Mouse (Mus musculus) gonadal fat pad, adult 2 months (tissue): ENCODE results near the gene Zdhhc12. TPM values are rescaled to one million over a fixed set of nuclear protein-coding genes. Genes with fewer than 3 reads are reported as not detected.

Source experiments
- DNase-seq: peaks from one replicate; pipeline ENCODE4 v3.0.0-alpha.2; 2012; ENCODE audit warnings: low read depth
- polyA plus RNA-seq: library from polyadenylated mRNA; depleted of rRNA; stranded (reverse); fragments of >200 nt; gene quantifications from 2 replicates; pipeline ENCODE4 v1.2.3, GENCODE M21; 2012

The Zdhhc12 gene
- polyA plus RNA-seq, 1 experiment: 56.4 TPM

DNA sequence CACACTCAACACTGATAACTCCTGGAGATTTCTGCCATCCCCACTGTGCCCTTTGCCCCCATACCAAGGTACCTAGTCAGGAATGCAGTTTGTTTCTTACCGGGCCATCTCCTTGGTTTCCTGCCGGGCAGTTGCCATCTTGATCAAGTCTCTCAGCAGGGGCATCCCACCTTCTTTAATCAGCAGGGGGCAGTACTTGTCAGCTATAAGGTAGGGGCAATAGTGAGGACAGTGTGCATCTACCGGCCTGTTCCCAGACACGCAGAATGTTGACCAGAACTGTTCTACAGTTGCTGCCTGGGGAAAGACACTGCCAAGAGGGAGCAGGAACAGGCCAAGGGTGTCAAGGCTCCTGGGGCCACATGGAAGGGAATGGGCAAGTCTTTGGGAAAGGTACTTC is 6.8 kb upstream of the Zdhhc12 start:
- DNase-seq: no peak

DNA sequence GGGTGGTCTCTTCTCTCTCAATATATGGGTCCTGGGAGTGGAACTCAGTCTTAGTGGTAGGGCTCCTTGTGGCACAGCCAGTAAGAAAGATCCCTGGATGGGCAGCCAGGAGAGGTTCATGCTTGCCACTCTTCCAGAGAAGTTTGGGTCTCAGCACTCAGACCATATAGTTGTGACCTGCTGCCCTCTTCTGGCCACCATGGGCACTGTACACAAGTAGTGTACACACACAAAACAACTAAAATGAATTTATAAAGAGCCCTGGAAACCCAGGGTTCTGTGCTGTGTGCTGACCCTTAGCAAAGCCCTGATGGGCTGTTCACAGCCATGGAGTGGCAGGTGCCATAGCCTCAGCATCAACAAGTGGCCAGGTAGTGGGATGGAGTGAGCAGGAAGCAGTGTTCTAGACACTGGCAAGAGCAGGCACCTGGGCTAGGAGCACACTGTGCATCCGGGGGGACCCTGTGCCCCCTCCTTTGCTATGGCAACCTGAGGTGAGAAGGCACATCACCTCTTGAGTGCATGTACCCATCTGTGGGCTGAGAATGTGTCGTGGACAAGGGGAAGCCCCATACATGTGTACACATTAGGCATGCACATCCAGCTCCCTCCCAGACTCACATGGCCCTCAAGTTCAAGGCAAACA is 2.6 kb upstream of the Zdhhc12 start:
- no peak for DNase-seq

DNA sequence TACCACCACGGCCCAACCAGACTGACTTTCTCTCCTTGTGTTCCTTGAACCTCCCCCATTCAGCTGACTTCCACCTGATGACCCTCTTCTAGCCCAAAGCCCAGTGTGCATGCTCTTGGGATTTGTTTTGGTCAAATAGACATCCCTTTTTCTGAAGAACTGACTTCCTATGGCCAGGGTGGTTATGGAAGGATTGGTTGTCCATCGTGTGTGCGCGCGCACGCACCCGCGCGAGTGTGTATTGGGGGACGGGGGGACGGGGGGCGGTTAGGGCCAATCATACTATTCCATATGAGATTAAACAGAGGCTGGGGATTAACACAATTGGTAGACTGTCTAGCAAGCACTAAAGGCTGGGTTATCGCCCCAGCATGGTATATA is 750 bp upstream of the Zdhhc12 start:
- no peak for DNase-seq

DNA sequence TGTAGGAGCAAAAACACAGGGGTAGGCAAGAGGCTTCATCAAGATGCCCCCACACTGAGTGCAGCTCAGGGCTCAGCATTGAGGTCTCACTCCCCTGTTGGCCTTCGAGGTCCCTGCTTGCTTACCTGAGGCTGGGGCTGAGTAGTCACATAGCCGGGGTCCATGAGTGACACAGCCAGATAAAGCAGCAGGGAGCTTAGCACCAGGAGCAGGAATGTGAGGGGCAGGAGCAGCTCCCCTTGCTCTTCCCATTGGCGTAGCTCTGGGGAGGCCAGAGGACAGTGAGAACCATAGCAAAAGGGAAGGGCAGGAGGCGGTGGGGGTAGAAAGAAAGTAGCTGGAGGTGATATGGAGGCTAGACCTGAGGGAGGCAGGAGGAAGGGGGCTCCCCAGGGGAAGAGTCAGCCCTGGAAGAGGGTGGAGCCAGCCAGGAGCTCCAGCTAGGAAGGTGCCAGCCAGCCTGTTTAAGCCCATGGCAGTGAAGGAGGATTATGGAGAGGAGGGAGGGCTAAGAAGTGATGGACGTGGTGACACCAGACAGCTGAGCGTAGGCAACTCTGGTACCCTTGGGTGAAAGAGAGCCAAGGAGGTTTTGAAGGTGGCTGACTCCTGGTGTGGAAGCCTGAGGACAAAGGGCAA is 1.0 kb downstream of the Zdhhc12 start:
- DNase-seq: no peak

DNA sequence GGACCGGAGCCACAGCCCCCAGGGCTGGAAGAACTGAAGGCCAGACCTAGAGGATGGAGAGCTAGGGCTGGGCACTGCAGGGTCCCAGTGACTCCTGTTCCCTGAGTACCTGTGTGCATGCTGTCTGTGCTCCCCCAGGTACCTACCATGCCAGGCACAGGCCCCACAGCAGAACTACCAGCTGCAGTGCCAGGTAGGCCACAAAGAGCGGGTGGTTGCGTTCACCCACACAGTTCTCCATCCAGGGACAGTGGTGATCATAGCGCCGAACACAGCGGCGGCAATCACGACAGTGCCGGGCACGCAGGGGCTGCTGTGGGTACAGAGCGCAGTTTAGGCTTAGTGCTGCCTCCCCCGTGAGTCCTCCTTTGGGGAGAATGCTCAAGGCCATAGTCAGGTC is 1.9 kb downstream of the Zdhhc12 start:
- no peak for DNase-seq

DNA sequence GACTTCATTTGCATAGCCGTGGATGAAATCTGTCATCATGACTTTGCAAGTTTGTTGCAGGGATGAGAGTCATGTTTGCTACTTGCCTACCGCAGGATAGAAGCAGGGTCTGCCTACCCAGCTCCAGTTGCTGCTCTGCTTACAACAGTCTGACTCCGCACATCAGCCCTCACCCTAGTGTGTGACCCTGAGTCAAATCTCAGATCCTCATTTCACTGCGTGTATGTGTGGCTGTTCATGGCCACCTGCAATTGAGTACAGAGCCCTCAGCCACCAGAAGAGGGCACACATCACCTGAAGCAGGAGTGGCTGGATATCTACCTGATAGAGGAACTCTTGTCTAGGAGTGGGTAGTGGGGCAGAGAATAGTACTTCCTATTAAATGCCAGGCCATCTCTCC is 6.1 kb downstream of the Zdhhc12 start:
- no peak for DNase-seq

DNA sequence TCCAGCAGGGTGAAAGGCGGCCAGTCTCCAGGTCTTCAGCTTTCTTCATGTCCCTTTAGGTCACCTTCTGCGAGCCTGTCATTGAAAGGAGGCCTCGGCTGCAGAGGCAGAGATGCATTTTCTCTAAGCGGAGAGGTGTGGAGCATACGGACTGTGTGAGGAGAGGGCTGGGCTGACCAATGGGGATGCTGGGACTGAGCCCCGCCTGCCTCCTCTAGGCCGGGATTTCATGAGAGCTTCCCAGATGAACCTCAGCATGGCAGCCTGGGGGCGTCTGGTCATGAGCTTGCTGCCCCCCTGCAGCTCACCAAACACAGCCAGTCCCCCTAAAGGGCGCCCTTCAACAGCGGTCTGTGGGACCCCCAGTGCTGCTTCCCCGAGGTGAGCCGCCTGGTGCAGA is 8.8 kb downstream of the Zdhhc12 start:
- no peak for DNase-seq

DNA sequence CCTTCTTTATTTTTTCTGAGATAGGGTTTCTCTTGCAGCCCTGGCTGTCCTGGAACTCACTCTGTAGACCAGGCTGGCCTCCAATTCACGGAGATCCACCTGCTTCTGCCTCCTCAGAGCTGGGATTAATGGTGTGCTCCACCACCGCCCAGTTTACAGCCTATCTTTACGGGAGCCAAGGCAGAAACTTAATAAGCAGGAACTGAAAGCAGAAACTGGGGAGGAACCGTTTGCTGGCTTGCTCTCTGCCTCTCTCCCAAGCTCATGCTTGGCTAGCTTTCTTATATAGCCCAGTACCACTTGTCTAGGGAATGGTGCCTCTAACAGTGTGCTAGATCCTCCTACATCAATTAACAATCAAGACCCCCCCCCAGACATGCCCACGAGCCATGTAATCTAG is 9.3 kb downstream of the Zdhhc12 start:
- no peak for DNase-seq

DNA sequence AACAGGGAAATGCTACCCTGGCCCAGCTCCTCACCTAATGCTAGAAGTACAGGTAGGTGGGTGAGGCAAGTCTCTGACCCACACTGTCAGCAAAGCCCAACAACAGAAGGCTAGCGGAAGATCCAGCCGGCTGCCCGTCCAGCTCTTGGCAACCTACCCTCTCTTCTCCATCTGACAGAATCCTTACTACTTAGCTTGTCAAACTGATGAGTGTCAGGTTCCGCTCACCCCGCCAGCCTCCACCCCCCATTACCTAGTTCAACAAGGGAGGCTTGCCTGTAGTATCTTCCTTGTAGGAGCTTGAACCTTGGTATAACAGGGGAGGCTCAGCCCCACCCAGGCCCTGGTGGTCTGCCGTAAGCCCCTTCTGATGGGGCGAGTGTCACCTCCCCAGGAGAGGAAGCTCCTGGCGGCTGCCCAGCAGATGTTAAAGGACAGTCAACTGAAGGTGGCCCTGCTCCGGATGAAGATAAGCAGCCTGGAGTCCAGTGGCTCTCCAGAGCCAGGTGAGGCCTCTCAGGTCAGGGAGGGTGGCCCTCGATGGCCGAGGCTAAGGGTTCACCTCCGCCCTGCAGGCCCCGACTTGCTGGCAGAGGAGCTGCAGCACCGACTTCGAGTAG is 13.2 kb downstream of the Zdhhc12 start:
- DNase-seq: no peak

DNA sequence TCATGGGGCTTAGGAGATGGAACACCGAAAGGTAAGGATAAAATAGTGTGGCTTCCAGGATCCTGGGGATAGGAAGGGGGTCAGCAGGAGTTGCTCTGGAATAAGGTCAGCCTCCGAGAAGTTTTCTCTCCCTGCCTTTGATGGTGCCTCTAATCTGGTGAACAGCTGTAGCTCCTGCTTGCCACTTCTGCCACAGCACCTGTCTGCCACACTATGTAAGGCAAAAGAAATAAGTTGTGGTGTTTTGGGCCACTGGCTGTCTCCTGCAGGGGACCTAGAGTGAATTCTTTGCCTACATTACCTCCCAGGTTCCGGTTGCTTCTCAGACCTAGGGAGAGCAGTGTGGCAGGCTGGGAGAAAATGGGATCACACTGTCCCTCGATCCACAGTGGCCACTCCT is 14.7 kb downstream of the Zdhhc12 start:
- DNase-seq: no peak

DNA sequence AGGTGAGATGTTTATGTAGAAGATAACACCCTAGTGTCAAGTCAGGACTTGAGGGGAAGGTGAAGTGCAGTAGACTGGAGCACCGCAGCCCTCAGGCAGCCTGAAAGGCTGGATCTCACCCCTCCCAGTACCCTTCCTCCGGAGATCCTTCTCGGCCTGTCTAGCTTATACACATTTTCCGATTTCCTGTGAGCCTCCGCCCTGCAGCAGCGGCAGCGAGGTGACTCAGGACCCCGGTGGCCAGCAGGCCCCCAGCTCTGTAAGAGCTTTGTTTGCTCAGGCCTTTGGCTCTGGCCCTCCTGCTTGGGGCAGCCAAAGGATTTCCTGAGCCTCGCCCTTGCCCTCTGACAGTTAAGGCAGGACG is 15.1 kb downstream of the Zdhhc12 start:
- no peak for DNase-seq

DNA sequence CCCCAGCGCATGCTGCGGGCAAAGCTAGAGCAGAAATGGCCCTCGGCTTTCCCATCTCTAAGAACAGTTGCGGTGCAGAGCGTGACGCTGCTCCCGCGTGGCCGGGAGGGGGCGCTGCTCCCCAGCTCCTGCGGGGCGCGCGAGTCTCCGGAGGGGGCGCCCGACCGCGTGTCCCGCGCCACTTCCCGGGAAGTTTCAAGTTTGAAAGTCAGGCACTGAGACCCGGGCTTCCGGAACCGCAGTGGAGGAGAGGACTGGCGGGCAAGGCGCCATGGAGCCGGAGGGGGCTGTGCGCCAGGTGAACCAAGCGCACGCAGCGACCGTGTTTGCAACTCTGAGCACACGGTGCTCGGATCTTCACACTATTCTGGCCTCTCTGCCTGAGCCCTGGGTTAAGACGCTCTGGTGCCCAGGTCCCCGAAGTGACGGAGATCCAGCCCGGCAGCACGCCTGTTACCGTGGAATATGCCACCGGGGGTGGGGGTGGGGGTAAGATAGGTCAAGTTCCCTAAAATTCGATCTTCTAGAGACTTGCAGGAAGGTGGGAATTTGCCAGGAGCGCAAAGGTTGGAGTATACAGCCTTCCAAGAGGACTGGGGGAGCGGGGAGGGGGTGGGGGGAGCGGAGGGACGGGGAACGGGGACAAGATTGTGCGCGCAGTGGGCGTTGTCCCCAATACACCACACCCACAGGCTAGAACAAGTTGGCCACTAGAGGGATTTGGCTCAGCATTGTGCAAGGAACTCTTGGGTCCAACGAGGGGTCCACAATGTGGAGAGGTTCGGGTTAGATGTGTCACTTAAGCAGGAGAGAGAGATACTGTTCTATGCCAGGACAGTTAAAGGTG is 15.7 kb downstream of the Zdhhc12 start, which contains the start of gene Pkn3:
Gene Pkn3 (plus strand): TSS at position 183 of the 847 bp plus-strand sequence.
- DNase-seq: no peak

DNA sequence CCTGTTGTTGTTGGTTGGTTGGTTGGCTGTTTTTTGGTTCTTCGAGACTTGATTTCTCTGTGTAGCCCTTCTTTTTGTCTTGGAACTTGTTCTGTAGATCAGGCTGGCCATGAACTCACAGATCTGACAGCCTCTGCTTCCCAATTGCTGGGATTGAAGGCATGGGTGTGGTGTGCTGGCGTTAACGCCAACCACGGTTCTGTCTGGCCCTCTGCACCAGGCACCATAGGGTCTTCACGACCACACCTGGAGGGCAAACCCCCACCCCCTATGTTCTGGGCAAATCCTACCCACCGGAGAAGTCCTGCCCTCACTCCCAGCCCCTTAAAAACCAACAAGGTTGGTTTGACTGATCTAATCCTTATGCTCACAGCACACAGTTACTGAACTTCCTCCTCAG is 16.5 kb downstream of the Zdhhc12 start:
- DNase-seq: no peak

DNA sequence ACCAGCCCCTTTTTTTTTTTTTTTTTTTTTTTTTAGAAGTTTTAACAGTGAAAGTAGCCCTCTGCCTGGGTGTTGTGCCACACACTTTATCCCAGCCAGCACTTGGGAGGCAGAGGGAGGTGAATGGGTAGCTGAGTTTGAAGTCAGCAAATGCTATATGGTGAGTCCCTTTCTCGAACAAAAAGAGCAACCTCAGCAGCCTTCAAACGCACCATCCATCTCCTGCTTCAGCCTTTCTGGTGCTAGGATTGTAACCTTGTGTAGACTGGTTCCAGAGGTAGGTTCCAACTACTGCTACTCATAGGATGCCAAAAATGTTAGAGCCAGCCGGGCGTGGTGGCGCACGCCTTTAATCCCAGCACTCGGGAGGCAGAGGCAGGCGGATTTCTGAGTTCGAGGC is 17.0 kb downstream of the Zdhhc12 start:
- no peak for DNase-seq

DNA sequence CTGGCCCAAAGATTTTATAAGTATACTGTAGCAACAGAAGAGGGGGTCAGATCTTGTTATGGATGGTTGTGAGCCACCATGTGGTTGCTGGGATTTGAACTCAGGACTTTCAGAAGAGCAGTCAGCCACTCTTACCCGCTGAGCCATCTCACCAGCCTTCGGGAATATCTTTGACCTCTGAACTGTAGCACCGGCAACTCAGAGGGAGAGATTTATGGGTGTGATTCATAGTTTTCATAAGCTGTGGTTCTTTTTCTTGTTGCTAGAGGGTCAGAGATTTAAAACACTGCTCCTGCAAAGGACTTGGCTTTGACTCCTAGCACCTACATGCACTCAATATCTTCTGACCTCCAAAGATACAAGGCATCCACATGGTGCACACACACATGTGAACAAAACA is 17.8 kb downstream of the Zdhhc12 start:
- DNase-seq: no peak

DNA sequence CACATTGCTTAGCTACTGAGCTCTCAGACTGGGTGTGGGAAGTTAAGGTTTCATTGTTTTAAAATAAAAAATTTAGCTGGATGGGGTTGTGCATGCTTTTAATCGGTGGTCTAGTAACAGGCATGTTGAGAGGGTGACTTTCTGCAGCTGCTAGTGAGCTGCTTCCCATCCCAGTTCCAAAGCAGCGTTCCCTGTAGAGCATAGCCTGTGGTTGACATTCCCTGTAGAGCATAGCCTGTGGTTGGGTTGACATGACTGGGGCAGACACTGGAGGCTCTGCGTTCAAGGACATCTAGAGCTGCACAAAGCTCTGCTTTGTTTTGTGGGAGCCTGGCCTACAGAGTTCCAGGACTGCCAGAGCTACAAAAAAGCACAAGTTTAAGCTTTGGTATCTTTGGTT is 20.2 kb downstream of the Zdhhc12 start:
- DNase-seq: no peak

DNA sequence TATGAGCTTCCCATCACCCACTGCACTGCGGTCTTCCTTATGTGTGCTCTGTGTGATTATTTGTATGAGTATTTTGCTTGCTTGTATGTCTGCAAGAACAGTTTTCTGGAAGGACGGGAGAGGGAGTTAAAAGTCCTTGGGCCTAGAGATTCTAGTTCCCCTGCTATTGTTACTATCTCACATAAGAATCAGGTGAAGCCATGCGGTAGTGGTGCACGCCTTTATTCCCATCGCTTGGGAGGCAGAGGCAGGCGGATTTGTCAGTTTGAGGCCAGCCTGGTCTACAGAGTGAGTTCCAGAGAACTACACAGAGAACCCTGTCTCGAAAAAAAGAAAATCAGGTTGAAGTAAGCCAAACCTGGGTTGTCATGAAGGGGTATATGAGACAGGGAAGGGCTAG is 20.6 kb downstream of the Zdhhc12 start:
- no peak for DNase-seq

DNA sequence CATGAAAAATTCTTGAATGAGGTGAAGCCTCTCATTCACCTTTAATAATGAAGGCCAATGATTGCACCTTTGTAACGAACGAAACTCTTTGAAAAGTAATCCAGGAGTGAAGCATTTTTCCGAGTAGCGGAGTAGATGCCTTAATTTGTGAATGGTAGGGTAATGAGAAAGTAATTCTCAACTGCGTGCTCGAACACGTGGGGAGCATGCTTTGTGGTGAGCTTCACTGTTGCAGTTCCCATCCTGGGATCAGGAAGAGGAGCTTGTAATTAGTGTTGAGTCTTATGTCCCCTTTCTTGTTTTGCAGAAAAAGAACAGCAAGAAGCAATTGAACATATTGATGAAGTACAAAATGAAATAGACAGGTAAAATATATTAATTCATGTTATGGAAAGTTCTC is 25.5 kb downstream of the Zdhhc12 start:
- no peak for DNase-seq

DNA sequence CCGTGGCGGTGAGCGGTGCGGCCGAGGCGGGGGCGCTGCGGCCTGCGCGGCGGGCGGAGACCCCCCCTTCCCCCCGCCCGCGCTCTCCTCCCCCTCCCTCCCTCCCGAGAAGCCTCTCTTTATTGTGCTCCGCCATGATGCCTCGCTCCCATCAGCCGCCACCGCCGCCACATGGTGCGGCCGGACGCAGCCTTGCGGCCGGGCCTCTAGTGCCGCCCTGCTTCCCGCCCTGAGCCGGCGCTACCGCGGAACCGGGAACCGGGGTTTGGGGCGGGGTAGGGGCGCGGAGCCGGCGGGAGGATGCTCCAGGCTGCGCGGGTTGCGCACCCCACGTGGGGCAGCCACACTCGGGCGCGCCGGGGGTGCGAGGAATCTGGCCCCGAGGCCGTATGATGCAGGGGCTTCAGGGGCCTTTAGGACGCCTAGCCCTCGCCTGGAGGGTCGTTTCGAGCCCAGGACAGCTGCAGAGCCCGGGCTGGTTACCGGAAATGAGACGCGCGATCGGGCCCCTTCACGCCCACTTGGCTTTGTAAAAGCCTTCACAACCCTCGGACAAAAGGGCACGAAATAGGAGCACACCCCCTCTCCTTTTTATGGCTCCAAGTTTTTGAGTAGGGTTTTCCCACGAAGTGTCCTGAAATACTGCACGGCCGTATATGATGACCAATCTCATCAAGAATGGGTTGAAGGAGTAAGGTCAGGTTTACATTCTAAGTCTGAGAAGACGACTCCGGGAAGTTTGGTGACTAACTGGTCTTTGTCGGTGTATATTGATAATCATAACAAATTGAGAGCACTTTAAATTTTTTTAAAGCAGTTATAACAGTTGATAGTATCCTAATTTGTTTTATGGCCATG is 26.2 kb downstream of the Zdhhc12 start:
- no peak for DNase-seq

DNA sequence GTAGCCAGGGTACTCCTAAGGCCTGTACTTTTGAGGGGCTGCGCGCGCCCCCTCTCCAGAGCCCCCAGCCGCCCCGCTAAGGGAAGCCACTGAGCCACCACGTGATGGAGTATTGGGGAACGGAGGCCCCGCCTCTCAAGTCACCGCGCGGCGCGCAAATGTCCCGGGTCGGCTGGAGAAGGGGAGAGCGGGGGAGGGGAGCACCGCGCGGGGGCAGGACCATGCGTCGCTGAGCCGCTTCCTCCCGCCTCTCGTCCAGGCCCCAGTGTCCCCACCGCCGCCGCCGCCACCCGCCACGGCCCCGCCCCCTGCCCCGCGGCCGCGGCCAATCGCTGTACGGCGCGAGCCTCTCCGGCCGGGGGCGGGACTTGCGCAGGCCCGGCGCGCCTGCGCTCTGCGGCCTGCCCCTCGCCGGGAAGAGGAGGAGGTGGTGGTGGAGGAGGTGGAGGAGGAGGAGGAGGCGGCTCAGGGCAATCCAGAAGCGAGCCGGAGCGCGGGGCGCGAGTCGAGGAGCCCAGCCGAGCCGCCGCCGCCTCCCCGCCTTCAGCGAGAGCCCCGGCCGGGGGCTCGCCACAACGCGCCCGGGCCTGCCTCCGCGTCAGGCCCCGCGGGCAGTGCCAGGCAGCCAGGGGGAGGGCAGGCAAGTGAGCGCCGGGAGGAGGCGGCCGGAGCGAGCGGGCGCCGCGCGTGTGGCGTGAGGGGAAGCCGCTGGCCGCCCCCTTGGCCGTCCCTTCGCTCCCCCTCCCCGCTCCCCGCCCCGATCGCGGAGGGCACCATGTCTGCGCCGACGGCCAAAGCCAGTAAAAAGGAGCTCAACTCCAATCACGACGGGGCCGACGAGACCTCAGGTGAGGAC is 27.2 kb downstream of the Zdhhc12 start:
- no peak for DNase-seq

DNA sequence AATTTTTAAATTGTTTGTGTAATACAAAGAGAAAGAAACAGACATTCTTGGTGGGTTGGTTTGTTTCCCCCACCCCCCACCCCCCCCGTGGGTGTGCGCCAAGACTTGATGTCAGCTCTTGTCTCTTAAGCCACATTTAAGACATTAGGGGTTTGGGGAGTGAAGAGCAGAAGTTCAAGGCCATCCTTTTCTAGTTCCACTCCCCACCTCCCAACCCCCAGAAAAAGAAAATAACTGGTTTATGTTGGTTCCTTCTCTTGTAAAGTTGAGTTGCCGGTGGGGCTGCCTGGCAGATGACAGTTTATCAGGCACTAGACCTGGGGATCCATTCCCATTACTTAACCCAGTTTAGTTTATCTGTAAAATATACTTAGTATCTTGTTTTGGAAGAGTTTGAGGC is 29.1 kb downstream of the Zdhhc12 start:
- DNase-seq: no peak
